Mouse (Mus musculus) heart, embryonic 12.5 days (tissue): ENCODE data around the gene Lmln. TPM values are rescaled to one million over a fixed set of nuclear protein-coding genes. Genes with fewer than 3 reads are reported as not detected.
"Not testable (repeated sequence)": the region's sequence is repeated elsewhere in the genome, so short reads cannot be mapped to it uniquely, and the experiment has no call there.

Source experiments
- ATAC-seq: fragments of 200-750 bp; cut with Nextera tagmentation; 2 replicates; pipeline ENCODE4 v1.8.0; 2017; ENCODE audit warnings: moderate TSS enrichment, moderate library complexity; ENCODE audit not compliant: insufficient number of reproducible peaks, low FRiP score
- H3K27ac ChIP-seq: fragments of 300-500 bp; sonication (generic); 2 replicates; pipeline ENCODE4 v1.5.1; 2016; ENCODE audit warnings: mild to moderate bottlenecking, moderate library complexity; ENCODE audit not compliant: poor library complexity, severe bottlenecking
- H3K27me3 ChIP-seq: fragments of 300-500 bp; sonication (generic); replicated peaks from 2 replicates; pipeline ENCODE4 v1.6.1; 2016; ENCODE audit warnings: mild to moderate bottlenecking, moderate library complexity
- H3K36me3 ChIP-seq: fragments of 300-500 bp; sonication (generic); 2 replicates; pipeline ENCODE4 v1.6.1; 2016; ENCODE audit warnings: mild to moderate bottlenecking, moderate library complexity
- H3K4me1 ChIP-seq: fragments of 300-500 bp; sonication (generic); replicated peaks from 2 replicates; pipeline ENCODE4 v1.6.1; 2016; ENCODE audit warnings: mild to moderate bottlenecking
- H3K4me2 ChIP-seq: fragments of 300-500 bp; sonication (generic); 2 replicates; pipeline ENCODE4 v1.6.1; 2016; ENCODE audit warnings: mild to moderate bottlenecking, moderate library complexity
- H3K4me3 ChIP-seq: fragments of 300-500 bp; sonication (generic); 2 replicates; pipeline ENCODE4 v1.5.1; 2016; ENCODE audit warnings: mild to moderate bottlenecking
- H3K9ac ChIP-seq: fragments of 300-500 bp; sonication (generic); 2 replicates; pipeline ENCODE4 v1.6.1; 2016; ENCODE audit warnings: mild to moderate bottlenecking, moderate library complexity
- H3K9me3 ChIP-seq: fragments of 300-500 bp; sonication (generic); replicated peaks from 2 replicates; pipeline ENCODE4 v1.6.1; 2016; ENCODE audit warnings: mild to moderate bottlenecking, moderate library complexity
- WGBS: fragments of 180-500 bp; shearing (Covaris S2); methylation state at CpG from one replicate; pipeline ENCODE4 v1.1.7; 2016; 5-methylcytosine and 5-hydroxymethylcytosine counted together
- polyA plus RNA-seq: library from polyadenylated mRNA; unstranded; fragments of >200 nt; fragmentation: Nextera tagmentation; extraction: Ambion mirVana; gene quantifications from 2 replicates; pipeline ENCODE4 v1.2.1, GENCODE M21; 2016

Lmln gene
- polyA plus RNA-seq, 1 experiment from 2014 or later: 3.2 TPM

GRCm38 (mm10) chr16:33163330-33164090 lies 101.2 kb downstream of the Lmln start:
- H3K36me3 ChIP-seq: no peaks in the 10 kb centered on the region
- no peak overlapping the region for H3K4me3 ChIP-seq
- H3K4me2 ChIP-seq: no peak overlapping the region
- H3K9me3 ChIP-seq: peaks cover 7% of the 10 kb centered on the region; the same call in 1 of the 2 replicates
- H3K27me3 ChIP-seq: no peaks in the 10 kb centered on the region
- H3K9ac ChIP-seq: no peak overlapping the region
- no peak for ATAC-seq
- WGBS: 60% methylated on average over 13 of the region's 13 CpGs
- 0 out of 2 replicates have a peak overlapping the region, but pooled peaks have one; percentile 35 for H3K27ac ChIP-seq
- peaks cover 5% of the 10 kb centered on the region; the same call in 1 of the 2 replicates for H3K4me1 ChIP-seq

GRCm38 (mm10) chr16:33166284-33166683 lies 104.0 kb downstream of the Lmln start:
- not testable (repeated sequence) for H3K4me3 ChIP-seq, H3K27ac ChIP-seq, ATAC-seq, H3K9me3 ChIP-seq, H3K4me2 ChIP-seq, H3K27me3 ChIP-seq, H3K36me3 ChIP-seq, H3K9ac ChIP-seq
- H3K4me1 ChIP-seq: peaks cover 17% of the 10 kb centered on the region
- 61% methylated on average over 6 of the region's 6 CpGs for WGBS

- peaks cover 17% of the 10 kb centered on the region for H3K4me1 ChIP-seq
- H3K27me3 ChIP-seq: no peaks in the 10 kb centered on the region
- no peak overlapping the region for H3K9ac ChIP-seq
- no peaks in the 10 kb centered on the region for H3K9me3 ChIP-seq
- no peak overlapping the region for H3K4me3 ChIP-seq
- no peak overlapping the region for H3K4me2 ChIP-seq
- no peak overlapping the region for H3K27ac ChIP-seq
- ATAC-seq: no peak
- H3K36me3 ChIP-seq: no peaks in the 10 kb centered on the region
- 34% methylated on average over 5 of the region's 5 CpGs for WGBS
Measured at GRCm38 (mm10) chr16:33167537-33167936, 105.2 kb downstream of the Lmln start.

- H3K4me1 ChIP-seq: peaks cover 12% of the 10 kb centered on the region
- H3K27ac ChIP-seq: no peak overlapping the region
- WGBS: 55% methylated on average over 8 of the region's 8 CpGs
- H3K9me3 ChIP-seq: 0 out of 2 replicates have a peak, but pooled peaks cover 3% of the 10 kb centered on the region
- H3K36me3 ChIP-seq: no peaks in the 10 kb centered on the region
- H3K27me3 ChIP-seq: no peaks in the 10 kb centered on the region
- H3K9ac ChIP-seq: no peak overlapping the region
- ATAC-seq: no peak
- H3K4me2 ChIP-seq: no peak overlapping the region
- H3K4me3 ChIP-seq: no peak overlapping the region
Measured at GRCm38 (mm10) chr16:33169471-33170034, 107.2 kb downstream of the Lmln start.

- Histone ChIP-seq H3K4me1 (peaks cover 12% of the 10 kb centered on the region), H3K4me2 (no peak overlapping the region), H3K4me3 (no peak overlapping the region), H3K27me3 (no peaks in the 10 kb centered on the region), H3K9me3 (0 out of 2 replicates have a peak, but pooled peaks cover 5% of the 10 kb centered on the region), H3K36me3 (no peaks in the 10 kb centered on the region), H3K9ac (no peak overlapping the region), H3K27ac (no peak overlapping the region)
- ATAC-seq: no peak
- WGBS: 67% methylated on average over 9 of the region's 9 CpGs
Measured at GRCm38 (mm10) chr16:33170716-33171587, 108.6 kb downstream of the Lmln start.

GRCm38 (mm10) chr16:33171800-33172199 lies 109.5 kb downstream of the Lmln start:
- H3K36me3 ChIP-seq: no peaks in the 10 kb centered on the region
- H3K9me3 ChIP-seq: 0 out of 2 replicates have a peak, but pooled peaks cover 5% of the 10 kb centered on the region
- H3K4me3 ChIP-seq: no peak overlapping the region
- H3K9ac ChIP-seq: no peak overlapping the region
- H3K4me1 ChIP-seq: peaks cover 12% of the 10 kb centered on the region
- ATAC-seq: no peak
- H3K27me3 ChIP-seq: no peaks in the 10 kb centered on the region
- 81% methylated on average over 6 of the region's 6 CpGs for WGBS
- no peak overlapping the region for H3K4me2 ChIP-seq
- H3K27ac ChIP-seq: no peak overlapping the region

GRCm38 (mm10) chr16:33173151-33173550 lies 110.8 kb downstream of the Lmln start:
- Histone ChIP-seq H3K9me3 (0 out of 2 replicates have a peak, but pooled peaks cover 5% of the 10 kb centered on the region), H3K4me3 (no peak overlapping the region), H3K9ac (no peak overlapping the region), H3K4me1 (peaks cover 14% of the 10 kb centered on the region), H3K4me2 (no peak overlapping the region), H3K36me3 (no peaks in the 10 kb centered on the region), H3K27ac (no peak overlapping the region), H3K27me3 (no peaks in the 10 kb centered on the region)
- 67% methylated on average over 5 of the region's 5 CpGs for WGBS
- no peak for ATAC-seq

- Histone ChIP-seq H3K4me2 (no peak overlapping the region), H3K27ac (no peak overlapping the region), H3K36me3 (no peaks in the 10 kb centered on the region), H3K27me3 (no peaks in the 10 kb centered on the region), H3K4me1 (peaks cover 21% of the 10 kb centered on the region), H3K9me3 (0 out of 2 replicates have a peak, but pooled peaks cover 5% of the 10 kb centered on the region), H3K4me3 (no peak overlapping the region), H3K9ac (no peak overlapping the region)
- ATAC-seq: no peak
Measured at GRCm38 (mm10) chr16:33174695-33175094, 112.4 kb downstream of the Lmln start.

GRCm38 (mm10) chr16:33176831-33177230 lies 114.5 kb downstream of the Lmln start:
- WGBS: 79% methylated on average over 5 of the region's 5 CpGs
- not testable (repeated sequence) for H3K27me3 ChIP-seq, H3K4me2 ChIP-seq, H3K27ac ChIP-seq, H3K4me3 ChIP-seq, H3K36me3 ChIP-seq, H3K9ac ChIP-seq, H3K4me1 ChIP-seq, H3K9me3 ChIP-seq, ATAC-seq
